Mouse (Mus musculus): ENCODE measurements at regions not wholly inside any gene's neighbourhood (a gene's known extent, or its start where the extent isn't known, plus 50 kb on each side); places are given as distances from the start of the nearest gene placed in this dataset.

GRCm38 (mm10) chr2:114879784-114880183 lies 225.0 kb upstream of the Dph6 start:
- TF ChIP-seq POLR2A (IDR thresholded peaks at IDR 0.05; ENCODE audit: control insufficient read depth, low read depth, low read length): no peak
- no peak for TF ChIP-seq CTCF (IDR thresholded peaks at IDR 0.05; ENCODE audit: control insufficient read depth, insufficient read depth, insufficient replicate concordance, low read depth, low read length)

Measured in testis, adult 2 months (tissue).